Mouse (Mus musculus) ovary, postnatal 36 days (tissue): ENCODE measurements around the gene Ceacam9.
A peak's percentile ranks its signal among the peaks of the same experiment; 100 is the strongest.

Experiments
- DNase-seq: peaks from one replicate; pipeline ENCODE4 v3.0.0; 2022; ENCODE audit warnings: low spot score, mixed read lengths

The Ceacam9 gene

GRCm38 (mm10) chr7:16739056-16739604 lies 17.4 kb downstream of the Ceacam9 start:
- DNase-seq = no peak

GRCm38 (mm10) chr7:16745373-16745772 lies 23.6 kb downstream of the Ceacam9 start:
- no peak for DNase-seq

- no peak for DNase-seq
Observed at GRCm38 (mm10) chr7:16746093-16746492, 24.4 kb downstream of the Ceacam9 start.

- no peak for DNase-seq
Observed at GRCm38 (mm10) chr7:16747656-16748055, 25.9 kb downstream of the Ceacam9 start.

- no peak for DNase-seq
Observed at GRCm38 (mm10) chr7:16752016-16752415, 30.3 kb downstream of the Ceacam9 start.

- no peak for DNase-seq
Observed at GRCm38 (mm10) chr7:16755362-16756017, 33.8 kb downstream of the Ceacam9 start.

GRCm38 (mm10) chr7:16758872-16759574 lies 37.3 kb downstream of the Ceacam9 start:
- DNase-seq = no peak

- no peak for DNase-seq
Observed at GRCm38 (mm10) chr7:16760292-16760691, 38.6 kb downstream of the Ceacam9 start.

- DNase-seq = peak; percentile 51
Observed at GRCm38 (mm10) chr7:16761005-16761481, 39.3 kb downstream of the Ceacam9 start.

- no peak for DNase-seq
Observed at GRCm38 (mm10) chr7:16761630-16762029, 39.9 kb downstream of the Ceacam9 start.

- DNase-seq = no peak
Observed at GRCm38 (mm10) chr7:16763463-16764218, 41.9 kb downstream of the Ceacam9 start.

GRCm38 (mm10) chr7:16766443-16766842 lies 44.7 kb downstream of the Ceacam9 start:
- DNase-seq = no peak
